Mouse (Mus musculus) lung, adult 2 months (tissue): ENCODE data around the gene Prdx2.

ENCODE experiments used
- CTCF ChIP-seq: fragments of 200-500 bp; IDR thresholded peaks from 2 replicates; pipeline ENCODE4 v1.5.1; 2011; ENCODE audit warnings: mild to moderate bottlenecking, low read length, control low read depth; ENCODE audit not compliant: insufficient read depth
- POLR2A ChIP-seq: fragments of 200-500 bp; IDR thresholded peaks from 2 replicates; pipeline ENCODE4 v1.6.1; 2011; ENCODE audit warnings: low read depth, mild to moderate bottlenecking, control low read depth, low read length, borderline replicate concordance; ENCODE audit errors: extremely low read depth

DNA sequence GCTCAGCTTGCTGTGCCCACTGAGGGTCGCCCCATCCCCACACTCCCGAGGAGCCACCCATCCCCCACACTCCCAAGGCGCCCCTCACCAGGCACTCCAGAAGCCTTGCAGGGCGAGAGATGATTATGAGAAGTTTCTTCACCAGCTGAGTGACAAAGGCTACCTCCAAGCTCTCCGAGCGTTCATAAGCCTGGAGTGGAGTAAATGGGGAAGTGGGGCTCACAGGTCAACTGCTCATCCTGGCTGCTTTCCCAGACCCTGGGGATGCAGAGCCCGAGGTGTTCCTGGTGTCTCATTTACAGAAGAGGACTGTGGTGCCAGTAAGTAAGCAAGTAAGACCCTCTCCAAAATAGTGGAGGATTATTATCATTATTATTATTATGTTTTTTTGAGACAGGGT lies 43.8 kb upstream of the Prdx2 start:
- no peak for TF ChIP-seq POLR2A
- TF ChIP-seq CTCF: no peak
